Mouse (Mus musculus) spleen, postnatal 10 days (tissue): ENCODE results near the gene Psg18.
"Not testable (repeated sequence)": the region's sequence is repeated elsewhere in the genome, so short reads cannot be mapped to it uniquely, and the experiment has no call there.

Source experiments
- DNase-seq, 2 experiments: peaks; one replicate each; pipeline ENCODE4 v3.0.0; 2021 to 2022; ENCODE audit warnings: low spot score in 2 of 2

Gene Psg18

GRCm38 (mm10) chr7:18354909-18355308, at the start of gene Psg18:
Psg18 (minus strand) TSS chr7:18355009.
- not testable (repeated sequence) for DNase-seq

GRCm38 (mm10) chr7:18403407-18403806, 48.6 kb upstream of the Psg18 start:
- no peak for DNase-seq

GRCm38 (mm10) chr7:18402527-18403237, 47.9 kb upstream of the Psg18 start:
- no peak for DNase-seq

GRCm38 (mm10) chr7:18391483-18391882, 36.7 kb upstream of the Psg18 start:
- DNase-seq: not testable (repeated sequence)

- DNase-seq: no peak
These were observed 23.5 kb upstream of the Psg18 start for GRCm38 (mm10) chr7:18378295-18378694.

- DNase-seq: not testable (repeated sequence)
These were observed 19.4 kb downstream of the Psg18 start for GRCm38 (mm10) chr7:18335411-18335810.
